Mouse (Mus musculus) heart, embryonic 11.5 days (tissue): ENCODE measurements around the gene Cldn18. TPM values are rescaled to one million over a fixed set of nuclear protein-coding genes. Genes with fewer than 3 reads are reported as not detected.

Experiments used
- ATAC-seq: fragments of 200-750 bp; cut with Nextera tagmentation; replicated peaks from 2 replicates; pipeline ENCODE4 v1.8.0; 2017; ENCODE audit warnings: moderate library complexity; ENCODE audit not compliant: insufficient number of reproducible peaks, low FRiP score, low TSS enrichment
- H3K27ac ChIP-seq: fragments of 300-500 bp; sonication (generic); 2 replicates; pipeline ENCODE4 v1.5.1; 2014; ENCODE audit warnings: mild to moderate bottlenecking, low read depth, low read length
- H3K27me3 ChIP-seq: fragments of 300-500 bp; sonication (generic); 2 replicates; pipeline ENCODE4 v1.6.1; 2014; ENCODE audit warnings: mild to moderate bottlenecking, low read length, mixed read lengths; ENCODE audit not compliant: control insufficient read depth, insufficient read depth
- H3K36me3 ChIP-seq: fragments of 300-500 bp; sonication (generic); 2 replicates; pipeline ENCODE4 v1.6.1; 2014; ENCODE audit warnings: mild to moderate bottlenecking, low read length, moderate library complexity, mixed read lengths; ENCODE audit not compliant: control insufficient read depth, insufficient read depth
- H3K4me1 ChIP-seq: fragments of 300-500 bp; sonication (generic); 2 replicates; pipeline ENCODE4 v1.6.1; 2014; ENCODE audit warnings: low read length; ENCODE audit not compliant: control insufficient read depth, insufficient read depth
- H3K4me2 ChIP-seq: fragments of 300-500 bp; sonication (generic); 2 replicates; pipeline ENCODE4 v1.6.1; 2014; ENCODE audit warnings: mild to moderate bottlenecking, moderate library complexity
- H3K4me3 ChIP-seq: fragments of 300-500 bp; sonication (generic); 2 replicates; pipeline ENCODE4 v1.5.1; 2014; ENCODE audit warnings: low read depth, low read length
- H3K9ac ChIP-seq: fragments of 300-500 bp; sonication (generic); 2 replicates; pipeline ENCODE4 v1.6.1; 2014; ENCODE audit warnings: mild to moderate bottlenecking, low read depth, low read length, moderate library complexity
- H3K9me3 ChIP-seq: fragments of 300-500 bp; sonication (generic); replicated peaks from 2 replicates; pipeline ENCODE4 v1.6.1; 2016; ENCODE audit warnings: low read length; ENCODE audit not compliant: control insufficient read depth
- WGBS: fragments of 180-500 bp; shearing (Covaris S2); extraction: QIAGEN DNeasy Blood & Tissue Kit; methylation state at CpG from one replicate; pipeline ENCODE4 v1.1.7; 2014; ENCODE audit not compliant: insufficient replicate concordance; 5-methylcytosine and 5-hydroxymethylcytosine counted together
- polyA plus RNA-seq: library from polyadenylated mRNA; unstranded; fragments of >200 nt; fragmentation: Nextera tagmentation; extraction: Ambion mirVana; gene quantifications from 2 replicates; pipeline ENCODE4 v1.2.1, GENCODE M21; 2014

Gene Cldn18
- polyA plus RNA-seq, 1 experiment from 2014 or later = 0.13 TPM

GRCm38 (mm10) chr9:99699752-99700389 lies 17.2 kb downstream of the Cldn18 start:
- Histone ChIP-seq H3K27me3 (no peaks in the 10 kb centered on the region), H3K36me3 (no peaks in the 10 kb centered on the region), H3K4me1 (no peaks in the 10 kb centered on the region), H3K4me3 (no peak overlapping the region), H3K27ac (no peak overlapping the region), H3K9me3 (no peaks in the 10 kb centered on the region), H3K4me2 (no peak overlapping the region), H3K9ac (no peak overlapping the region)
- no peak for ATAC-seq
- 72% methylated on average over 2 of the region's 2 CpGs for WGBS

- 55% methylated on average over 7 of the region's 7 CpGs for WGBS
- Histone ChIP-seq H3K27me3 (no peaks in the 10 kb centered on the region), H3K27ac (no peak overlapping the region), H3K9me3 (no peaks in the 10 kb centered on the region), H3K4me2 (no peak overlapping the region), H3K4me1 (no peaks in the 10 kb centered on the region), H3K4me3 (no peak overlapping the region), H3K9ac (no peak overlapping the region), H3K36me3 (no peaks in the 10 kb centered on the region)
- no peak for ATAC-seq
These were observed 22.1 kb downstream of the Cldn18 start for GRCm38 (mm10) chr9:99694961-99695360.

DNA sequence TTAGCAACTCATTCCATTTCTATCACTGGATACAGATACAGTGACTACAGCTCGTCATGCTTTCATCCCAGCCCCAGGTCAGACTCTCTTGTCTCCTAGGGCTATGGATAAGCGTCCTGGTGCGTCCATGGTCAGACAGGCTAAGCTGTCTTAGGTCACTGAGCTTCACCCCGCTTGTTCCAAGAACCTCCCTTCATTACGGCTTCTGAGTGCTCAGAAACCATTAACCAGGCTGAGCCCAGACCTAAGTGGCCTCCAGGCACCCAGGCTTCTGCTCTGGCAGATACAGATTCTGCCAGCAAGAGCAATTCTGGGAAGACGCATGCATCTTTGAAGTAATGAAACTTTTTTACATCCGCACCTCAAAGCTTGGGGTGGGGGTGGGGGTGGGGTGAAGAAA lies 26.7 kb downstream of the Cldn18 start:
- no peak overlapping the region for H3K27ac ChIP-seq
- no peaks in the 10 kb centered on the region for H3K36me3 ChIP-seq
- H3K9ac ChIP-seq = no peak overlapping the region
- ATAC-seq = no peak
- H3K4me1 ChIP-seq = no peaks in the 10 kb centered on the region
- H3K9me3 ChIP-seq = no peaks in the 10 kb centered on the region
- H3K4me3 ChIP-seq = no peak overlapping the region
- H3K27me3 ChIP-seq = no peaks in the 10 kb centered on the region
- WGBS = 73% methylated on average over 7 of the region's 7 CpGs
- no peak overlapping the region for H3K4me2 ChIP-seq

GRCm38 (mm10) chr9:99689796-99690195 lies 27.3 kb downstream of the Cldn18 start:
- Histone ChIP-seq H3K36me3 (no peaks in the 10 kb centered on the region), H3K9ac (no peak overlapping the region), H3K27me3 (no peaks in the 10 kb centered on the region), H3K27ac (no peak overlapping the region), H3K4me3 (no peak overlapping the region), H3K4me2 (no peak overlapping the region), H3K4me1 (no peaks in the 10 kb centered on the region), H3K9me3 (no peaks in the 10 kb centered on the region)
- no peak for ATAC-seq
- WGBS = 83% methylated on average over 5 of the region's 5 CpGs

GRCm38 (mm10) chr9:99685536-99686231 lies 31.4 kb downstream of the Cldn18 start:
- H3K9ac ChIP-seq = no peak overlapping the region
- no peaks in the 10 kb centered on the region for H3K9me3 ChIP-seq
- no peaks in the 10 kb centered on the region for H3K4me1 ChIP-seq
- H3K27ac ChIP-seq = no peak overlapping the region
- ATAC-seq = no peak
- no peak overlapping the region for H3K4me2 ChIP-seq
- no peak overlapping the region for H3K4me3 ChIP-seq
- no peaks in the 10 kb centered on the region for H3K36me3 ChIP-seq
- no peaks in the 10 kb centered on the region for H3K27me3 ChIP-seq
- 67% methylated on average over 5 of the region's 5 CpGs for WGBS

GRCm38 (mm10) chr9:99685061-99685521 lies 32.0 kb downstream of the Cldn18 start:
- Histone ChIP-seq H3K9ac (no peak overlapping the region), H3K36me3 (no peaks in the 10 kb centered on the region), H3K27me3 (no peaks in the 10 kb centered on the region), H3K4me3 (no peak overlapping the region), H3K4me1 (no peaks in the 10 kb centered on the region), H3K9me3 (no peaks in the 10 kb centered on the region), H3K4me2 (no peak overlapping the region), H3K27ac (no peak overlapping the region)
- WGBS = 53% methylated on average over 5 of the region's 5 CpGs
- no peak for ATAC-seq

GRCm38 (mm10) chr9:99681980-99682570 lies 35.0 kb downstream of the Cldn18 start:
- no peak overlapping the region for H3K9ac ChIP-seq
- no peaks in the 10 kb centered on the region for H3K27me3 ChIP-seq
- no peak for ATAC-seq
- H3K4me2 ChIP-seq = peak overlapping the region; percentile 41
- H3K36me3 ChIP-seq = no peaks in the 10 kb centered on the region
- H3K4me1 ChIP-seq = no peaks in the 10 kb centered on the region
- no peaks in the 10 kb centered on the region for H3K9me3 ChIP-seq
- H3K27ac ChIP-seq = peak overlapping the region; percentile 70
- 50% methylated on average over 21 of the region's 21 CpGs for WGBS
- H3K4me3 ChIP-seq = no peak overlapping the region

GRCm38 (mm10) chr9:99675714-99676113 lies 41.4 kb downstream of the Cldn18 start:
- H3K9me3 ChIP-seq = no peaks in the 10 kb centered on the region
- H3K36me3 ChIP-seq = no peaks in the 10 kb centered on the region
- no peak overlapping the region for H3K27ac ChIP-seq
- no peak overlapping the region for H3K4me2 ChIP-seq
- H3K9ac ChIP-seq = no peak overlapping the region
- no peak overlapping the region for H3K4me3 ChIP-seq
- ATAC-seq = no peak
- H3K27me3 ChIP-seq = no peaks in the 10 kb centered on the region
- no peaks in the 10 kb centered on the region for H3K4me1 ChIP-seq
- WGBS = 86% methylated on average over 3 of the region's 3 CpGs
